Mouse (Mus musculus) G1E (cell line): Measurements from ENCODE around the gene 9130409I23Rik.

Experiments used
- CTCF ChIP-seq: IDR thresholded peaks from 2 replicates; pipeline ENCODE4 v1.5.1; 2012; ENCODE audit warnings: low read depth, low read length, inconsistent platforms, mixed read lengths
- GATA1 ChIP-seq: IDR thresholded peaks from 2 replicates; pipeline ENCODE4 v1.6.1; 2012; ENCODE audit warnings: borderline replicate concordance, low read length, inconsistent platforms, mixed read lengths
- GATA2 ChIP-seq: IDR thresholded peaks from 2 replicates; pipeline ENCODE4 v1.6.1; 2012; ENCODE audit warnings: low read depth, low read length, inconsistent platforms, borderline replicate concordance
- TAL1 ChIP-seq: conservative IDR thresholded peaks from 2 replicates; pipeline ENCODE4 v1.6.1; 2012; ENCODE audit warnings: low read depth, low read length, inconsistent platforms, mixed read lengths

GRCm38 (mm10) chr1:181064648-181065047 lies 13.6 kb downstream of the 9130409I23Rik start:
- TF ChIP-seq CTCF, result no peak
- no peak for TF ChIP-seq TAL1
- no peak for TF ChIP-seq GATA2
- TF ChIP-seq GATA1, result no peak
